Mouse (Mus musculus) liver, embryonic 14.5 days (tissue): ENCODE results near the gene S100a16. TPM values are rescaled to one million over a fixed set of nuclear protein-coding genes. Genes with fewer than 3 reads are reported as not detected.

Source experiments
- ATAC-seq: fragments of 200-750 bp; cut with Nextera tagmentation; 2 replicates; pipeline ENCODE4 v1.8.0; 2017; ENCODE audit warnings: moderate number of reproducible peaks, mild to moderate bottlenecking, moderate library complexity; ENCODE audit not compliant: insufficient read depth
- DNase-seq, 3 experiments: peaks; one replicate each; pipeline ENCODE4 v3.0.0-alpha.2; 2012 to 2013; ENCODE audit warnings: low read depth in 3 of 3, low spot score in 3 of 3
- H3K27ac ChIP-seq: fragments of 300-500 bp; sonication (generic); 2 replicates; pipeline ENCODE4 v1.5.1; 2014; ENCODE audit warnings: moderate library complexity, mild to moderate bottlenecking, control low read depth, inconsistent platforms
- H3K27me3 ChIP-seq: fragments of 300-500 bp; sonication (generic); 2 replicates; pipeline ENCODE4 v1.6.1; 2014; ENCODE audit warnings: mild to moderate bottlenecking, low read length, moderate library complexity; ENCODE audit not compliant: control insufficient read depth, insufficient read depth
- H3K36me3 ChIP-seq: fragments of 300-500 bp; sonication (generic); replicated peaks from 2 replicates; pipeline ENCODE4 v1.6.1; 2014; ENCODE audit warnings: low read depth; ENCODE audit not compliant: control insufficient read depth, insufficient read depth
- H3K4me1 ChIP-seq, 2 experiments: fragments of 200-500 bp in 1 of 2; fragments of 300-500 bp in 1 of 2; sonication (generic) in 1 of 2; replicated peaks; 2 replicates each; pipeline ENCODE4 v1.6.1; 2012 to 2014; ENCODE audit warnings: antibody characterized with exemption in 1 of 2, inconsistent platforms in 1 of 2, low read length in 1 of 2; ENCODE audit not compliant: control insufficient read depth in 2 of 2, insufficient read depth in 2 of 2
- H3K4me2 ChIP-seq: fragments of 300-500 bp; sonication (generic); 2 replicates; pipeline ENCODE4 v1.6.1; 2014; ENCODE audit warnings: low read depth, mild to moderate bottlenecking, control low read depth, moderate library complexity
- H3K4me3 ChIP-seq, 2 experiments: fragments of 200-500 bp in 1 of 2; fragments of 300-500 bp in 1 of 2; sonication (generic) in 1 of 2; 2 replicates each; pipeline ENCODE4 v1.5.1; 2012 to 2014; ENCODE audit warnings: low read depth in 2 of 2, low read length in 2 of 2, mild to moderate bottlenecking in 2 of 2, control low read depth in 1 of 2, inconsistent platforms in 1 of 2, moderate library complexity in 1 of 2; ENCODE audit not compliant: insufficient read depth in 1 of 2
- H3K9ac ChIP-seq: fragments of 300-500 bp; sonication (generic); replicated peaks from 2 replicates; pipeline ENCODE4 v1.6.1; 2014; ENCODE audit warnings: mild to moderate bottlenecking, control low read depth, moderate library complexity
- H3K9me3 ChIP-seq: fragments of 300-500 bp; sonication (generic); 2 replicates; pipeline ENCODE4 v1.6.1; 2016; ENCODE audit warnings: low read length, mixed read lengths; ENCODE audit not compliant: control insufficient read depth
- CTCF ChIP-seq: IDR thresholded peaks from 2 replicates; pipeline ENCODE4 v1.5.1; 2016; ENCODE audit warnings: antibody characterized with exemption, low read depth, control low read depth
- EP300 ChIP-seq: IDR thresholded peaks from 2 replicates; pipeline ENCODE4 v1.6.1; 2016; ENCODE audit warnings: antibody characterized with exemption, low read depth
- WGBS: fragments of 180-500 bp; shearing (Covaris S2); extraction: QIAGEN DNeasy Blood & Tissue Kit; methylation state at CpG from one replicate; pipeline ENCODE4 v1.1.7; 2014; ENCODE audit not compliant: insufficient replicate concordance; 5-methylcytosine and 5-hydroxymethylcytosine counted together
- polyA plus RNA-seq, 2 experiments: library from polyadenylated mRNA; depleted of rRNA in 1 of 2; stranded (reverse) in 1 of 2; unstranded in 1 of 2; fragments of >200 nt; fragmentation: Nextera tagmentation in 1 of 2; extraction: Ambion mirVana in 1 of 2; gene quantifications; 2 replicates each; pipeline versions ENCODE4 v1.2.1 to v1.2.3; 2012 to 2014

S100a16 gene
- polyA plus RNA-seq (2012; rRNA removed) (12.3 and 15.5 TPM in 2 replicates), polyA plus RNA-seq (2014; fragmentation: Nextera tagmentation; extraction: Ambion mirVana) (24.1 and 24.9 TPM in 2 replicates)

DNA sequence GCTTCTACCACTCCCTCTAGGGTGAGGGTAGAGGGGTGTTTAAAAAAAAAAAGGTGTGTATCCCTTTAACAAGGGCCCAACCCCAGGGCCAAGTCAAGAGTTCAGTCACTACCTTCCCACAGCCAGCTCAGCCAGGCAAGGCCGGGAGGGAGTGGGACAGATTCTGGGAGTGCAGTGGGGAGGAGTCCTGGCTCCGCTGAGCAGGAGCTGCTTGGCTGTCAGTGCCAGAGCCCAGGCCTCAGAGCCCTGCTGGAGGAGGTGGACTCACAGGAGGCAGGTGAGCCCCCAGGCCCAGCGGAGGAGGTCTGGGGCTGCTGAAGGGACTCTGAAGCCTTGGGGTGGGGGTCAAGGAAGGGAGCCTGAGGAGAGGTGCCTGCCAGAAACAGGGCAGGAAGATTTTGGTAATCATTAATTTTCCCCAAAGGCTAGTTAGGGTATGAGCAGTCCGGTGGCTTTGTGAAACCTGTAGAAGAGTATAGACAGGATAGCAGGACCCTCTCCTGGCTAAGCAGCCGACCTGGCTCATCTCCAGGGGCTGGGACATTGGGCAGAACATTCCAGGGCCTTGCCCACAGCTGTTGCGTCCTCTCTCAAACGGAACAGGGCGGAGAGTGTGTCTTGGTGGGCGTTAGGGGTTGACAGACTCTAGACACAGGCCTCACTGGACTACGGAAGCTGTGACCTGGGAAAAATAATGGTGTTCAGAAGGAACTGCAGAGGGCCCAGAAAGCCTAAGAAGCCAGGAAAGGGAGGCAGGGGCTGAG lies at the start of gene S100a16:
Gene S100a16, plus strand, starts transcription at position 114 of the 764 bp plus-strand sequence.
- Histone ChIP-seq H3K9ac (no peak within 1 kb of the TSS), H3K9me3 (no peaks in the 10 kb centered on the region), H3K4me2 (peak within 1 kb of the TSS; percentile 34), H3K27ac (no peak within 1 kb of the TSS), H3K36me3 (no peaks in the 10 kb centered on the region), H3K27me3 (no peaks in the 10 kb centered on the region), H3K4me3 (peak within 1 kb of the TSS; percentile 22 to 30; a peak in 3 of 4 replicates), H3K4me1 (peaks cover 0 to 3% of the 10 kb centered on the region in 2 experiments; a peak in 1 of 4 replicates)
- 49% methylated on average over 10 of the region's 10 CpGs for WGBS
- TF ChIP-seq CTCF (no peak), EP300 (no peak)
- peak in 1 of 3 experiments; percentile 12 for DNase-seq
- peak; percentile 57; the same call in 1 of the 2 replicates for ATAC-seq

DNA sequence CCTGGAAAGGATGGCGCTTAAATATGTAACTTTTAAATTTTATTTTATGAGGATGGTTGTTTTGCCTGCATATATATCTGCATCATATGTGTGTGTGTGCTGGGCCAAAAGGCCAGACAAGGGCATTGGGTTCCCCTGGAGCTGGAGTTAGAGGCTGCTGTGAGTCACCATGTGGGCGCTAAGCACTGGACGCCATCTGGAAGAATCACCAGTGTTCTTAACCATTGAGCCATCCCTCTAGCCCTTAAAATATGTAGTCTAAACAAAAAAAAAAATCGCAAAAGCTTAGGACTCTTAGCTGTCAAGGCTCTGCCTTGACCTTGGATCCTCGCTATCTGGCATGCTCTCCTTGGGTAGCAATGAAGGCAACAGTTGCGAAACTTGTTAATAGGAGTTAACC lies 48.5 kb upstream of the S100a16 start:
- Histone ChIP-seq H3K27ac (no peak overlapping the region), H3K4me1 (peaks cover 3 to 10% of the 10 kb centered on the region in 2 experiments; a peak in 3 of 4 replicates), H3K9me3 (no peaks in the 10 kb centered on the region), H3K9ac (no peak overlapping the region), H3K36me3 (peaks cover 42% of the 10 kb centered on the region), H3K4me2 (no peak overlapping the region), H3K27me3 (no peaks in the 10 kb centered on the region), H3K4me3 (no peak overlapping the region)
- no peak for TF ChIP-seq CTCF
- no peak for TF ChIP-seq EP300
- DNase-seq, result no peak
- ATAC-seq, result no peak
- 86% methylated on average over 6 of the region's 6 CpGs for WGBS

DNA sequence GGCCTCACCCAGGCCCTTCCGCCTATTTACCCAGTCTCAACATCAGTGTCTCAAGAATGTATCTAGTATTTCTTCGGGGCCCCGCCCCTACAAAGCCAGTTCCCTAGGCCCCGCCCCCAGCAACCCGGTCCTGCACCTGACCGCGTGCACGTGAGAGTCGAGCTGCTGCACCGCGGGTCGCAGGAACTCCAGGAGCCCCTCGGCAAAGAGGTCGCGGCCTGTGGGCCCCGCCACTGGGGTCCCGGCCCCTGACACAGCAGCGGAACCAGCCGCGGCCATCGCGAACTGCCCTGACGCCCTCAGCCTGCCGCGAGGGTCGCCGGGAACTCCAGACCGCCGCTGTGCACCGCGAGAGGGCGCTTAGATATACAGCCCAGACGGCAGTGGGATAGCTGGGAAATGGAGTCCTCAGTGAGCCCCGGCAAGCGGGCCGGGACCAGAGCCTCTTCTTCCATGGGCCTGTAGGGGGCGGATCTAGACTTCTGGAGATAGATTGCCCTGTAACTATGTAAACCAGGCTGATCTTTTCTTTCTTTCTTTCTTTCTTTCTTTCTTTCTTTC lies 46.3 kb upstream of the S100a16 start, which contains the start of gene Snapin:
Gene Snapin, minus strand, starts transcription at position 338 of the 561 bp plus-strand sequence.
- WGBS, result under 1% methylated on average over 37 of the region's 37 CpGs
- ATAC-seq, result peak; percentile 99
- peaks cover 31% of the 10 kb centered on the region for H3K36me3 ChIP-seq
- TF ChIP-seq CTCF (peak; percentile 91), EP300 (no peak)
- H3K27me3 ChIP-seq, result no peaks in the 10 kb centered on the region
- H3K4me1 ChIP-seq, result peaks cover 3 to 10% of the 10 kb centered on the region in 2 experiments; a peak in 3 of 4 replicates
- peak within 1 kb of the TSS; percentile 23 for H3K27ac ChIP-seq
- H3K4me3 ChIP-seq, result peak within 1 kb of the TSS; percentile 73 to 85
- peak within 1 kb of the TSS; percentile 68 for H3K4me2 ChIP-seq
- DNase-seq, result peak; percentile 89 to 92 (median 90)
- H3K9ac ChIP-seq, result peak within 1 kb of the TSS; percentile 80
- no peaks in the 10 kb centered on the region for H3K9me3 ChIP-seq

DNA sequence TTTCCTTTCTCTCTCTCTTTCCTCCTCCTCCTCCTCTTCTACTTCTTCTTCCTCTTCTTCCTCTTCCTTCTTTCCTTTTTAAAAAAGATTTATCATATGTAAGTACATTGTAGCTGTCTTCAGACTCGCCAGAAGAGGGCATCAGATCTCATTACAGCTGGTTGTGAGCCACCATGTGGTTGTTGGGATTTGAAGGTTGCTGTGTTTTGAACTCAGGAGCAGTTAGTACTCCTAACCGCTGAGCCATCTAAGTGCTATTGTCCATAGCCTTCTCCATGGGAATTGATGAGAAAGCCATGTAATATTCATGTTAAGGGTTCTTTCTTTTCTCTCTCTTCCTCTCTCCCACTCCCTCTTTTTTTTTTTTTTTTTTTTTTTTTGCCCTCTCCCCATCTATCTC lies 45.7 kb upstream of the S100a16 start:
- Histone ChIP-seq H3K9me3 (no peaks in the 10 kb centered on the region), H3K27ac (no peak overlapping the region), H3K4me2 (peak overlapping the region; percentile 39), H3K4me3 (no peak overlapping the region), H3K4me1 (peaks cover 3 to 10% of the 10 kb centered on the region in 2 experiments; a peak in 3 of 4 replicates), H3K9ac (no peak overlapping the region; the same call in 1 of the 2 replicates), H3K27me3 (no peaks in the 10 kb centered on the region), H3K36me3 (peaks cover 31% of the 10 kb centered on the region)
- WGBS, result 43% methylated on average over 2 of the region's 2 CpGs
- TF ChIP-seq EP300, result no peak
- peak; percentile 47; the same call in 1 of the 2 replicates for TF ChIP-seq CTCF
- no peak for DNase-seq
- peak; percentile 40 for ATAC-seq

DNA sequence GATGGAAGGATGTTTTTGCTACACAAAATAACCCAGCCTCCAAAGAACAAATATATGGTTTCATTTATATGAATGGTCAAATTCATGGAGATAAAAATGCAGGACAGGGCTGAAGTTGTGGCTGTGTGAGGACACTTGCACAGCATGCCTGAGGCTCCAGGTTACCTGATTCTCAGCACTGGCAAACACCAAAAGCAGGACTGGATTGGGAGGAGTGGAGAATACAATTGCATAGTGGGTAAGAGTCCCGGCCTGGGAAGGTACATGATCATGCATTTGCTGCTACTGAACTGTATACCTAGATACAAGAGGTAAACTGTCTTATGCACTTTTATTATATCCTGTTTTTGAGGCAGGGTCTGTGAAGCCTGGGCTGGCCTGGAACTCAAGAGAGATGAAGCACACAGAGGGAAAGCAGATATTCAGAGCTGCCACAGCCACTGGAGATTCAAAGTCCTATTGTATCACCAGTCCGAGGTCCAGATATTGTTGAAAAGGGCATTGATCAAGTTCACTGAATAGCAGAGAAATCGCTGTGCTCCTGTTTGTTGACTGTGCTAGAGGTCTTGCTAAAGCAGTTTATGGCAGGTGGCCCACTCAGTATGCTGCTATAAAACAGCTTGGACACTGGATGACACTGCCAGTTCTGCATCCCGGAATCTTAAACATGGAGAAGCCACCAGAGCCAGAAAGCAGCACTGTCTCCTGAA lies 43.1 kb upstream of the S100a16 start:
- H3K4me1 ChIP-seq, result peaks cover 3 to 10% of the 10 kb centered on the region in 2 experiments; a peak in 3 of 4 replicates
- no peak for TF ChIP-seq EP300
- peaks cover 39% of the 10 kb centered on the region for H3K36me3 ChIP-seq
- 57% methylated on average over 4 of the region's 4 CpGs for WGBS
- H3K4me2 ChIP-seq, result no peak overlapping the region
- no peak overlapping the region for H3K4me3 ChIP-seq
- H3K27ac ChIP-seq, result no peak overlapping the region
- no peak for ATAC-seq
- no peaks in the 10 kb centered on the region for H3K9me3 ChIP-seq
- H3K9ac ChIP-seq, result no peak overlapping the region
- H3K27me3 ChIP-seq, result no peaks in the 10 kb centered on the region
- DNase-seq, result no peak
